Mouse (Mus musculus): Measurements from ENCODE around the gene Nptx2. TPM values are rescaled to one million over a fixed set of nuclear protein-coding genes. Genes with fewer than 3 reads are reported as not detected.

Gene Nptx2
- total and polyA plus RNA-seq, 3 experiments = not detected

DNA sequence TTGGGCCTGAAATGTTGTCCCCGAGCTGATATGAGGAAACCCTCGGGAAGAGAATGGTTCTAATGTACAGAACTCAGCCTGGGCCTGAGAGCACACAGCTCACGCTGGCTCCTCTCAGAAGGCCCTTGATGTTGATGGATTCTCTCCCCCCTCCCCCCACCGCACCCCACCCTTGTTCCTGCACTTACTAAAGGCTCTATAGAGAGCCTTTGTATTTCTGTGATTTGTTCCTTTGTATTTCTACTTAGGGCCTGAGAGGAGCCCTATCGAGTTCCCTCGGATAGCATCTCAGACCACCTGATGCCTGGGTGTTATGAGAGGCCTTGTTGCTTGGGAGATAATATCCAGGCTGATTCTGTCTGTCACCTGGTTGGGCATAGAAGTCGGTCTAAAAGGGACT lies 36.3 kb upstream of the Nptx2 start:
- no peaks in the 10 kb centered on the region for H3K9me3 ChIP-seq (replicated peaks; ENCODE audit: insufficient read depth, low read length)
- no peak for TF ChIP-seq ZKSCAN1 (IDR thresholded peaks at IDR 0.05; ENCODE audit: low read depth, low read length)
- no peak for TF ChIP-seq TBP (IDR thresholded peaks at IDR 0.05; ENCODE audit: low read depth, low read length)
- no peak for TF ChIP-seq KAT2A (conservative IDR thresholded peaks at IDR 0.05; ENCODE audit: low read depth, low read length)
- no peak for TF ChIP-seq UBTF (IDR thresholded peaks at IDR 0.05; ENCODE audit: borderline replicate concordance, insufficient read depth, low read depth, low read length)
- TF ChIP-seq ZMIZ1 (IDR thresholded peaks at IDR 0.05; ENCODE audit: low read depth, low read length) = no peak
- TF ChIP-seq ZNF384 (IDR thresholded peaks at IDR 0.05; ENCODE audit: low read depth, low read length) = no peak
- no peak for TF ChIP-seq GABPA (IDR thresholded peaks at IDR 0.05; ENCODE audit: low read depth, low read length)
- no peak for TF ChIP-seq SIN3A (IDR thresholded peaks at IDR 0.05; ENCODE audit: low read length)
- H3K4me1 ChIP-seq (ENCODE audit: control insufficient read depth in 1 of 2, insufficient read depth in 2 of 2, low read length in 2 of 2) = no peaks in the 10 kb centered on the region
- H3K9ac ChIP-seq (ENCODE audit: control insufficient read depth, low read depth, low read length, poor library complexity, severe bottlenecking) = no peak overlapping the region
- H3K27me3 ChIP-seq (ENCODE audit: control insufficient read depth in 1 of 2, insufficient read depth in 2 of 2, low read length in 2 of 2) = no peaks in the 10 kb centered on the region
- no peak overlapping the region for H3K27ac ChIP-seq (ENCODE audit: control insufficient read depth, low read depth, low read length)
- no peaks in the 10 kb centered on the region for H3K36me3 ChIP-seq (ENCODE audit: control insufficient read depth in 1 of 2, insufficient read depth in 2 of 2, low read length in 2 of 2)
- DNase-seq (ENCODE audit: low read depth, low spot score) = no peak
- no peak overlapping the region for H3K4me3 ChIP-seq (ENCODE audit: control insufficient read depth in 1 of 2, insufficient read depth in 1 of 2, low read depth in 2 of 2, low read length in 2 of 2)
- H3K79me2 ChIP-seq (ENCODE audit: control insufficient read depth, insufficient read depth, low read length, poor library complexity) = no peaks in the 10 kb centered on the region

DNA sequence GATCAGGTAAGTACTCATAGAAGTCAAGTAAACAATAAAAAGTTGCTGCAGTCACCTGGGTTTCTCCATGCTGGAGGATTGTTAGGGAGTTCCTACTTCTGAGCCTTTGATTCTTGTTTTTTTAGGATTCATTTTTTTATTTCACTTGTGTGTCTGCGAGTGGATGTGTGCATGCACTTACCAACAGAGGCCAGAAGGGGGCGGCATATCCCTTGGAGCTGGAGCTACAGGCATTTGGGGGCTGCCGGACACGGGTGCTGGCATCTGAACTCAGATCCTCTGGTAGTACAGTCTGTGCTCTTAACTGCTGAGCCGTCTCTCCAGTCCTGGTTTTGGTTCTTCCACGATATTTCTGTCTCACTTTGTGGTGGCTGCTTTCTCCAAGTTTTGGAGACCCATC lies 31.0 kb upstream of the Nptx2 start:
- Histone ChIP-seq H3K36me3 (ENCODE audit: control insufficient read depth in 1 of 2, insufficient read depth in 2 of 2, low read length in 2 of 2) (no peaks in the 10 kb centered on the region), H3K4me3 (ENCODE audit: control insufficient read depth in 1 of 2, insufficient read depth in 1 of 2, low read depth in 2 of 2, low read length in 2 of 2) (no peak overlapping the region), H3K9me3 (replicated peaks; ENCODE audit: insufficient read depth, low read length) (no peaks in the 10 kb centered on the region), H3K27ac (ENCODE audit: control insufficient read depth, low read depth, low read length) (no peak overlapping the region), H3K79me2 (ENCODE audit: control insufficient read depth, insufficient read depth, low read length, poor library complexity) (no peaks in the 10 kb centered on the region), H3K27me3 (ENCODE audit: control insufficient read depth in 1 of 2, insufficient read depth in 2 of 2, low read length in 2 of 2) (no peaks in the 10 kb centered on the region), H3K9ac (ENCODE audit: control insufficient read depth, low read depth, low read length, poor library complexity, severe bottlenecking) (no peak overlapping the region), H3K4me1 (ENCODE audit: control insufficient read depth in 1 of 2, insufficient read depth in 2 of 2, low read length in 2 of 2) (no peaks in the 10 kb centered on the region)
- DNase-seq (ENCODE audit: low read depth, low spot score) = no peak
- TF ChIP-seq POLR2AphosphoS5 (IDR thresholded peaks at IDR 0.05; ENCODE audit: borderline replicate concordance, low read depth, low read length) (no peak), CTCF (IDR thresholded peaks at IDR 0.05 in 2 of 3, conservative IDR thresholded peaks at IDR 0.05 in 1 of 3; ENCODE audit: control insufficient read depth in 1 of 3, insufficient read depth in 1 of 3, low read depth in 2 of 3, low read length in 3 of 3, poor library complexity in 1 of 3, severe bottlenecking in 1 of 3) (peak; percentile 16 to 35 (median 17); a peak in 3 of 6 replicates), MAFK (IDR thresholded peaks at IDR 0.05; ENCODE audit: borderline replicate concordance, low read depth, low read length) (no peak)

DNA sequence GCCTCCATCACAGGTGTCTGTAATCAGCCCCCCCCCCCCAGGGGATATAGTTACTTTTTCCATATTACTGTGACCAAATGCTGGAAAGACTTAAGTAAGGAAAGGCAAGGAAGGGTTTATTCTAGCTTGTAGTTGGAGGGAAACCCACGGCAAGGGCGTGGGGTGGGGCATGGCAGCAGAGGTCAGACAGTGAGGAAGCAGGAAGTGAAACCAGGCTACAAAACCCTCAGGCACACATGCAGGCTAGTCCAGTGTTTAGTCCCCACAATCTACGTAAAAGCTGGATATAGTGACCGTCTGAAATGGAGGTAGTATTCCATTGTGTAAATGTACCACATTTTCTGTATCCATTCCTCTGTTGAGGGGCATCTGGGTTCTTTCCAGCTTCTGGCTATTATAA lies 30.5 kb upstream of the Nptx2 start:
- Histone ChIP-seq H3K9ac (ENCODE audit: control insufficient read depth, low read depth, low read length, poor library complexity, severe bottlenecking) (no peak overlapping the region), H3K4me3 (ENCODE audit: control insufficient read depth in 1 of 2, insufficient read depth in 1 of 2, low read depth in 2 of 2, low read length in 2 of 2) (no peak overlapping the region), H3K27ac (ENCODE audit: control insufficient read depth, low read depth, low read length) (no peak overlapping the region), H3K79me2 (ENCODE audit: control insufficient read depth, insufficient read depth, low read length, poor library complexity) (no peaks in the 10 kb centered on the region), H3K27me3 (ENCODE audit: control insufficient read depth in 1 of 2, insufficient read depth in 2 of 2, low read length in 2 of 2) (no peaks in the 10 kb centered on the region), H3K9me3 (replicated peaks; ENCODE audit: insufficient read depth, low read length) (no peaks in the 10 kb centered on the region), H3K4me1 (ENCODE audit: control insufficient read depth in 1 of 2, insufficient read depth in 2 of 2, low read length in 2 of 2) (no peaks in the 10 kb centered on the region), H3K36me3 (ENCODE audit: control insufficient read depth in 1 of 2, insufficient read depth in 2 of 2, low read length in 2 of 2) (no peaks in the 10 kb centered on the region)
- DNase-seq (ENCODE audit: low read depth, low spot score) = no peak
- TF ChIP-seq BHLHE40 (IDR thresholded peaks at IDR 0.05; ENCODE audit: borderline replicate concordance, low read depth, low read length) = no peak
- TF ChIP-seq JUND (IDR thresholded peaks at IDR 0.05; ENCODE audit: low read depth, low read length) = no peak
- no peak for TF ChIP-seq CHD2 (IDR thresholded peaks at IDR 0.05; ENCODE audit: low read length)
- no peak for TF ChIP-seq MAFK (IDR thresholded peaks at IDR 0.05; ENCODE audit: borderline replicate concordance, low read depth, low read length)
- no peak for TF ChIP-seq RAD21 (IDR thresholded peaks at IDR 0.05; ENCODE audit: low read depth, low read length)
- no peak for TF ChIP-seq ZMIZ1 (IDR thresholded peaks at IDR 0.05; ENCODE audit: low read depth, low read length)
- no peak for TF ChIP-seq ZKSCAN1 (IDR thresholded peaks at IDR 0.05; ENCODE audit: low read depth, low read length)
- TF ChIP-seq MAX (IDR thresholded peaks at IDR 0.05; ENCODE audit: low read length) = no peak
- no peak for TF ChIP-seq MEF2A (IDR thresholded peaks at IDR 0.05; ENCODE audit: extremely low read depth, insufficient replicate concordance, low read depth, low read length, poor library complexity, severe bottlenecking)
- TF ChIP-seq MAZ (IDR thresholded peaks at IDR 0.05; ENCODE audit: low read depth, low read length) = no peak
- no peak for TF ChIP-seq TAL1 (IDR thresholded peaks at IDR 0.05; ENCODE audit: low read length)

Measured in MEL (cell line).